Mouse (Mus musculus): ENCODE measurements around the gene Camkmt.

GRCm38 (mm10) chr17:85495871-85496270, 405.5 kb downstream of the Camkmt start:
- TF ChIP-seq POLR2A (IDR thresholded peaks at IDR 0.05; ENCODE audit: borderline replicate concordance, extremely low read depth, insufficient read depth, insufficient read length, poor library complexity, severe bottlenecking): no peak
- TF ChIP-seq CTCF (IDR thresholded peaks at IDR 0.05; ENCODE audit: borderline replicate concordance, extremely low read depth, insufficient read depth, insufficient read length): no peak

All from brain, embryonic 14.5 days (tissue).